Mouse (Mus musculus) forelimb bud, embryonic 11.5 days (tissue): ENCODE measurements around the gene Xlr5c.
A peak's percentile ranks its signal among the peaks of the same experiment; 100 is the strongest.
"Not testable (repeated sequence)": the region's sequence is repeated elsewhere in the genome, so short reads cannot be mapped to it uniquely, and the experiment has no call there.

Source experiments
- DNase-seq: peaks from one replicate; pipeline ENCODE4 v3.0.0-alpha.2; 2012; ENCODE audit warnings: low read depth, low spot score

The Xlr5c gene

DNA sequence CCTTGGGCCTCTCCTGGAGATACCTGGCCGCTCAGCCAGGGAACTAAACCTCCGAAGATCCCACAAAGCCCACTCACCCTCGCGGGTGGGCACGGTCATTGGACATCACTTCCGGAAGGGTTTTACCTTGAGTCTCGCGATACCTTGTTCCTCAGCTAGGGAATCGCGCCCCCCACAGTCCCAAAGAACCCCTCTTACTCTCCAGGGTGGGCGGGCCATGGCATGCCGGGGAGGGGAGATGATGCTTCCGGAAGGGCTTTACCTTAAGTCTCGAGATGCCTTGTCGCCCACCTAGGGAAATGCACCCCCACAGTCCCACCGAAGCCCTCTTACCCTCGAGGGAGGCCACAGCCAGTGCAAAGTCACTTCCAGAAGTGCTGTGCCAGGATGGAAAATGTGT lies at the start of gene Xlr5c, which contains the start of gene Xlr5a:
Gene Xlr5c, minus strand, starts transcription at position 101 of the 400 bp plus-strand sequence.
Gene Xlr5a, minus strand, starts transcription at position 101 of the 400 bp plus-strand sequence.
- not testable (repeated sequence) for DNase-seq

DNA sequence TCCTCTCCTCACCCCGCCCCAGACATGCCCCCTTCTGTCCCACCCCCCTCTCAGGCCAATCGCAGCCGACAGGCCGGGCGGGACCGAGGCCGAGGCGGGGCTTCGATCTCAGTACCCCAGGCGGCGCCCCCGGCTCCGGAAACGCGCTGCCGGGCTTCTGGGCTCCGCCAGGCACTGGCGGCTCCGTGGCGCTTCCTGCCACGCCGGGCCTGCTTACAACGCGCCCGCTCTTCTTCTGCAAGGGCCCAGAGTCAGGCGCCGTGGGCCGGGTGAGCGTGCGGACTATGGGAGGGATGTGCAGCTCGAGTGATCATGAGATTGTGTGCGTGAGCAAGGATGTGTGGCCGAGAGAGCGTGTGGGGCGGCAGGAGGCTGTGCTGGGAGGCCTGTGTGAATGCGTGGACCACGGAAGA lies 49.7 kb upstream of the Xlr5c start, which contains the start of gene Zfp275:
Gene Zfp275, plus strand, starts transcription at position 139 of the 413 bp plus-strand sequence.
- DNase-seq: peak; percentile 64

- DNase-seq: no peak
Observed at GRCm38 (mm10) chrX:73342068-73342467, 49.3 kb upstream of the Xlr5c start.

- DNase-seq: no peak
Observed at GRCm38 (mm10) chrX:73341473-73341872, 48.7 kb upstream of the Xlr5c start.

- DNase-seq: no peak
Observed at GRCm38 (mm10) chrX:73336740-73337139, 44.0 kb upstream of the Xlr5c start, which contains the start of gene Gm45015. TSS of gene Gm45015 (minus strand) at chrX:73336840.

DNA sequence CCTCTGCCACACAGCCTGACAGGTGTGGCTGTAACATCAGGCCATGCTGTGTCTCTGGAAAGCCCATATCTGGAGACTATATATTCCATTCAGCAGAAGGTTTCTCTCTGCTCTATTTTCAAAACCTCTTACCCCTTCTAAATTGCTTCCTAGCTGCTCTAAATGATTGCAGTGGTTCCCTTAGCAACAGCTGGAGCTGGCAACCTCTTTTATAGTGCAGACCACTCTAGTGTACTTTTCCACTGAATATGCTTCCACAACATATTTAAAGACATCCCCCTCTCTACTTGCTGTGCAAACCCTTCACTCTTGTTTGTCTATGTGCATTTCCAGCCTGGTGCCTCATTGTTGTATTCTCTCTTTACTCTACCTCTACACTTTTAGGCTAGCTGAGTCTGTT lies 40.8 kb upstream of the Xlr5c start:
- no peak for DNase-seq

DNA sequence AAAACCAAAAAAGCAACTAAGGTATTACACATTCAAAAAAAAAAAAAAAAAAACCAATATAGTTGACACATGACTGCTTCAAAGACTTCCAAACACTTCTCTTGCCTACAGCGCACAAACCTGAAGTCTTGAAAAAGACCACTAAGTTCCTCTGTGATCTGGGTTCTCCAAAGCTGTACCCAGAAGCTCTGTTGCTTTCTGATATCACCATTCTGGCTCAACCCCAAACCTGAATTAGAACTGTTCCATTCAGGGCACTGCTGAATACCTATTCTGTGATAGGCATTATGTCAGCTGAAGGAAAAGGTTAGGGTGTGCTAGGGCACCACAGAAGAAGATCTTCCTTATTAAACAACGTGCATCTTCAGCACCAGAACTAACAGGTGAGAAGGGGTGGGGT lies 34.4 kb upstream of the Xlr5c start:
- DNase-seq: no peak

DNA sequence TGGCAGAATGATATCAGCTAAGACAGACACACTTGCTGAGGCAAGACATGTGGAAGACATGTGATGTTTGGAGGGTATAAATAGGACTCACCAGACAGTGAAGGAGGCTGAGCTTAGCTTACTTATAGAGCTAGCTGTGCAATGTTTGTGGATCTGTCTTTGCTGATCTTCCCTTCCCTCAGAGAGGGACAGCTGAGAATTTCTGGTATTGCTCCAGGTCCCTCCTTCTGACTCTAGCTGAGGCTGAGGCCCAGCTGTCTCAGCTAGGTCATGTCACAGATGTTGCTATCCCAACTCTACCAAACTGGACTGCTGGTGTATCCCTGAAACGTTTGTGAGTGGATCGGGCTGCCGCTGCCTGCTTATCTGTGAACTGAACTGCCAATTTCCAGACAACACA lies 28.3 kb upstream of the Xlr5c start:
- DNase-seq: no peak

GRCm38 (mm10) chrX:73312522-73312921 lies 19.7 kb upstream of the Xlr5c start:
- peak; percentile 2 for DNase-seq

- DNase-seq: not testable (repeated sequence)
Observed at GRCm38 (mm10) chrX:73295745-73296144, 3.0 kb upstream of the Xlr5c start.

- not testable (repeated sequence) for DNase-seq
Observed at GRCm38 (mm10) chrX:73265270-73265669, 27.5 kb downstream of the Xlr5c start, which contains the start of gene Xlr3c. TSS of gene Xlr3c (minus strand) at chrX:73265390.

- not testable (repeated sequence) for DNase-seq
Observed at GRCm38 (mm10) chrX:73262428-73262827, 30.3 kb downstream of the Xlr5c start.

DNA sequence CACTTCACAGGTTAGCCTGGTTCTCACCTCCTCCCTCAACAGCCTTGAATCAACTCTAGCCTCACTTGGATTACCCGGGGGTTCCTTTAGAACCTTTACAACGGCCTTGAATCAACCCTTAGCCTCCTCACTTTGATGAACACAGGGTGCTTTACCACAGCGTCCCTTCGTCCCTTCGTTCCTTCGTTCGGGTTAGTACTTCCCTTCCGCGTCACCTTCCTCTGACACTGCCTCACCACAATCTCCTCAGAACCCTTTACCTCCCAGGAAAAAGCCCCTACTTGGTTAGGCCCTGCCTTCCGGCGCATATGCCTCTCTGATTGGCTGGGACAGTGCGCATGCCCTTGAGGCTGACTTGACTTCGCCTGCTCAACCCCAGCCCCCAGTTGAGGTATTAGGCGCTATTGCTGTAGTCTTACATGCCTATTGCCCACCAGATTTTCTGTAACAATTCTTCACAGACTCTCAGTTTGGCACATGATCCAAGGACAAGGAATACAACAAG lies 49.9 kb downstream of the Xlr5c start, which contains the start of gene Xlr4c:
Gene Xlr4c, minus strand, starts transcription at position 310 of the 505 bp plus-strand sequence.
- DNase-seq: not testable (repeated sequence)
